Mouse (Mus musculus): Measurements from ENCODE around the gene Tenm2. TPM values are rescaled to one million over a fixed set of nuclear protein-coding genes. Genes with fewer than 3 reads are reported as not detected.

Tenm2 gene
- polyA plus RNA-seq, 1 experiment from 2014 or later: not detected

GRCm38 (mm10) chr11:36420047-36420446 lies 815.7 kb downstream of the Tenm2 start:
- 82% methylated on average over 7 of the region's 7 CpGs for WGBS (ENCODE audit: insufficient replicate concordance)
- ATAC-seq (no peak), DNase-seq (no peak)
- no peak overlapping the region for H3K27ac ChIP-seq (ENCODE audit: low read depth)
- H3K9ac ChIP-seq (replicated peaks): no peak overlapping the region
- H3K4me3 ChIP-seq (ENCODE audit: low read depth, low read length): no peak overlapping the region
- H3K4me2 ChIP-seq (ENCODE audit: low read depth, low read length): no peak overlapping the region
- no peak for TF ChIP-seq EP300 (IDR thresholded peaks at IDR 0.05; ENCODE audit: low read depth)
- no peak for TF ChIP-seq CTCF (IDR thresholded peaks at IDR 0.05; ENCODE audit: low read depth)
- no peaks in the 10 kb centered on the region for H3K36me3 ChIP-seq (replicated peaks; ENCODE audit: insufficient read depth, low read length)
- H3K27me3 ChIP-seq (ENCODE audit: insufficient read depth, low read length): no peaks in the 10 kb centered on the region
- H3K9me3 ChIP-seq (ENCODE audit: low read length): no peaks in the 10 kb centered on the region
- no peaks in the 10 kb centered on the region for H3K4me1 ChIP-seq (ENCODE audit: insufficient read depth)

- Histone ChIP-seq H3K9me3 (ENCODE audit: low read length) (no peaks in the 10 kb centered on the region), H3K27ac (ENCODE audit: low read depth) (no peak overlapping the region), H3K27me3 (ENCODE audit: insufficient read depth, low read length) (no peaks in the 10 kb centered on the region), H3K4me2 (ENCODE audit: low read depth, low read length) (no peak overlapping the region), H3K9ac (replicated peaks) (no peak overlapping the region), H3K4me3 (ENCODE audit: low read depth, low read length) (no peak overlapping the region), H3K36me3 (replicated peaks; ENCODE audit: insufficient read depth, low read length) (no peaks in the 10 kb centered on the region), H3K4me1 (ENCODE audit: insufficient read depth) (no peaks in the 10 kb centered on the region)
- ATAC-seq: no peak
- TF ChIP-seq CTCF (IDR thresholded peaks at IDR 0.05; ENCODE audit: low read depth) (no peak), EP300 (IDR thresholded peaks at IDR 0.05; ENCODE audit: low read depth) (no peak)
- 74% methylated on average over 7 of the region's 7 CpGs for WGBS (ENCODE audit: insufficient replicate concordance)
- DNase-seq: no peak
These were observed 820.5 kb downstream of the Tenm2 start for GRCm38 (mm10) chr11:36415244-36415643.

GRCm38 (mm10) chr11:36410881-36411280 lies 824.9 kb downstream of the Tenm2 start:
- no peak overlapping the region for H3K4me3 ChIP-seq (ENCODE audit: low read depth, low read length)
- no peaks in the 10 kb centered on the region for H3K9me3 ChIP-seq (ENCODE audit: low read length)
- WGBS (ENCODE audit: insufficient replicate concordance): 58% methylated on average over 13 of the region's 13 CpGs
- H3K4me1 ChIP-seq (ENCODE audit: insufficient read depth): no peaks in the 10 kb centered on the region
- DNase-seq (no peak), ATAC-seq (no peak)
- no peaks in the 10 kb centered on the region for H3K27me3 ChIP-seq (ENCODE audit: insufficient read depth, low read length)
- H3K9ac ChIP-seq (replicated peaks): no peak overlapping the region
- no peak overlapping the region for H3K4me2 ChIP-seq (ENCODE audit: low read depth, low read length)
- no peaks in the 10 kb centered on the region for H3K36me3 ChIP-seq (replicated peaks; ENCODE audit: insufficient read depth, low read length)
- no peak overlapping the region for H3K27ac ChIP-seq (ENCODE audit: low read depth)
- TF ChIP-seq CTCF (IDR thresholded peaks at IDR 0.05; ENCODE audit: low read depth): no peak
- no peak for TF ChIP-seq EP300 (IDR thresholded peaks at IDR 0.05; ENCODE audit: low read depth)

GRCm38 (mm10) chr11:36395803-36396710 lies 839.7 kb downstream of the Tenm2 start:
- no peaks in the 10 kb centered on the region for H3K27me3 ChIP-seq (ENCODE audit: insufficient read depth, low read length)
- H3K4me1 ChIP-seq (ENCODE audit: insufficient read depth): no peaks in the 10 kb centered on the region
- no peak overlapping the region for H3K4me3 ChIP-seq (ENCODE audit: low read depth, low read length)
- TF ChIP-seq EP300 (IDR thresholded peaks at IDR 0.05; ENCODE audit: low read depth) (no peak), CTCF (IDR thresholded peaks at IDR 0.05; ENCODE audit: low read depth) (no peak)
- H3K36me3 ChIP-seq (replicated peaks; ENCODE audit: insufficient read depth, low read length): no peaks in the 10 kb centered on the region
- no peak overlapping the region for H3K9ac ChIP-seq (replicated peaks)
- no peak overlapping the region for H3K27ac ChIP-seq (ENCODE audit: low read depth)
- DNase-seq (no peak), ATAC-seq (no peak)
- H3K9me3 ChIP-seq (ENCODE audit: low read length): no peaks in the 10 kb centered on the region
- 52% methylated on average over 12 of the region's 12 CpGs for WGBS (ENCODE audit: insufficient replicate concordance)
- no peak overlapping the region for H3K4me2 ChIP-seq (ENCODE audit: low read depth, low read length)

- Histone ChIP-seq H3K9ac (replicated peaks) (no peak overlapping the region), H3K4me2 (ENCODE audit: low read depth, low read length) (no peak overlapping the region), H3K27me3 (ENCODE audit: insufficient read depth, low read length) (no peaks in the 10 kb centered on the region), H3K9me3 (ENCODE audit: low read length) (no peaks in the 10 kb centered on the region), H3K36me3 (replicated peaks; ENCODE audit: insufficient read depth, low read length) (no peaks in the 10 kb centered on the region), H3K27ac (ENCODE audit: low read depth) (no peak overlapping the region), H3K4me3 (ENCODE audit: low read depth, low read length) (no peak overlapping the region), H3K4me1 (ENCODE audit: insufficient read depth) (no peaks in the 10 kb centered on the region)
- TF ChIP-seq CTCF (IDR thresholded peaks at IDR 0.05; ENCODE audit: low read depth): no peak
- TF ChIP-seq EP300 (IDR thresholded peaks at IDR 0.05; ENCODE audit: low read depth): no peak
- WGBS (ENCODE audit: insufficient replicate concordance): 83% methylated on average over 5 of the region's 5 CpGs
- DNase-seq: no peak
- no peak for ATAC-seq
These were observed 851.1 kb downstream of the Tenm2 start for GRCm38 (mm10) chr11:36384696-36385095.

GRCm38 (mm10) chr11:36371814-36372213 lies 864.0 kb downstream of the Tenm2 start:
- DNase-seq (no peak), ATAC-seq (no peak)
- Histone ChIP-seq H3K4me2 (ENCODE audit: low read depth, low read length) (no peak overlapping the region), H3K4me3 (ENCODE audit: low read depth, low read length) (no peak overlapping the region), H3K27ac (ENCODE audit: low read depth) (no peak overlapping the region), H3K4me1 (ENCODE audit: insufficient read depth) (no peaks in the 10 kb centered on the region), H3K9me3 (ENCODE audit: low read length) (no peaks in the 10 kb centered on the region), H3K36me3 (replicated peaks; ENCODE audit: insufficient read depth, low read length) (no peaks in the 10 kb centered on the region), H3K27me3 (ENCODE audit: insufficient read depth, low read length) (no peaks in the 10 kb centered on the region), H3K9ac (replicated peaks) (no peak overlapping the region)
- WGBS (ENCODE audit: insufficient replicate concordance): 85% methylated on average over 7 of the region's 7 CpGs
- TF ChIP-seq CTCF (IDR thresholded peaks at IDR 0.05; ENCODE audit: low read depth) (no peak), EP300 (IDR thresholded peaks at IDR 0.05; ENCODE audit: low read depth) (no peak)
